Mouse (Mus musculus): ENCODE measurements at regions not wholly inside any gene's neighbourhood (a gene's known extent, or its start where the extent isn't known, plus 50 kb on each side); places are given as distances from the start of the nearest gene placed in this dataset.

GRCm38 (mm10) chr13:44159346-44159745 is 374.8 kb downstream of the Cd83 start:
- TF ChIP-seq CTCF (IDR thresholded peaks at IDR 0.05; ENCODE audit: extremely low read depth, insufficient read length, insufficient replicate concordance, low read depth, low read length) = no peak
- no peak for TF ChIP-seq POLR2A (IDR thresholded peaks at IDR 0.05; ENCODE audit: low read depth, low read length)

Data from small intestine, adult 2 months (tissue).